In the genomic region with DNA sequence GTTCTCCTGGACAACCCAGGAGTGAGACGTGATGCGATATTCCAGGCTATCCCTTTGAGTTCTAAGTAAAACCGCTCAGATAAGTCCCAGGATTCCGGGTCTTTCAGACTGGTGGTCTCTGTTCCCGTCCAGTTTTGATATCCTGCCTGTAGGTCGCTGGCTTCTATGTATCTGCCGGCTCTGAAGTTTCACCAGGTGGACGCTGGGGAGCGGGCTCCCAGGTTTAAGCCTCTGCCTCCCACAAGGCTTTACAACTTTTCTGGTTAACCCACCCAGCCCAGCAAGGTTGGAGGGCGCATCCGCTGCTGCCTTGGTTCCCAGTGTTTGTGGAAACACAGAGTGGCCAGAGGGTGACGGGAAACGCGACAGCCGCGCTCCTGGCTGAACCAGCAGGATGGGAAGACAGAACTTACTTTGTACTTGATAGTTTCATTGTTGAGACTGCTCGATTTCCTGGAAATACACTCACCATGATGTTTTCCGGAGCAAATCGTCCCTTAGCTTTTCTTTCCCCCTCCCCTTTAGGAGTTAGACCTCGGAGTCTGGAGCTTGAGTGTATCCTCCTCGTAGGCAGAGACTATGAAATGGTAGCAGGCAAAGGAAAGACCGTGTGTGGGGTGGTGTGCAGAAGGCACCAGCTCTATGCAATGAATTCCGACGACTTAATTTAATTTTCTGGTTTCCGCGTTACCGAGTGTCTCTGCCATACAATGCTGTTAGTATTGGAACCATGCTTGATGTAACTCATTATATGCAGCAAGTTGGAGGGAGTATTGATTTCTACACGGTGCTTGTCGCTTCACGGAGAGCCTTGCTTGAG, we compare ENCODE assay signal across 8 mouse cellular contexts. TPM values are rescaled to one million over a fixed set of nuclear protein-coding genes. Genes with fewer than 3 reads are reported as not detected.
A peak's percentile ranks its signal among the peaks of the same experiment; 100 is the strongest.
DNase-seq lines count a peak whose midpoint lies in the region; ATAC-seq and TF ChIP-seq lines count a peak whose summit lies in the region.

No protein-coding gene starts in this region.

- peak overlapping the region; percentile 91 for H3K4me3 ChIP-seq in megakaryocyte, embryonic 14.5 days (replicated peaks)
- H3K4me3 ChIP-seq in embryonic facial prominence, embryonic 11.5 days (ENCODE audit: low read depth, low read length): peak overlapping the region; percentile 75
- H3K4me3 ChIP-seq in heart, embryonic 13.5 days: peak overlapping the region; percentile 74
- peak overlapping the region; percentile 90 for H3K4me3 ChIP-seq in kidney, embryonic 16.5 days (ENCODE audit: low read length)
- H3K4me3 ChIP-seq in lung, embryonic 14.5 days (ENCODE audit: low read depth, low read length): peak overlapping the region; percentile 75

- H3K27ac ChIP-seq in embryonic facial prominence, embryonic 11.5 days (replicated peaks; ENCODE audit: low read depth, low read length): 0 out of 2 replicates have a peak overlapping the region, but pooled peaks have one; percentile 85
- peak overlapping the region; percentile 93 for H3K27ac ChIP-seq in heart, embryonic 13.5 days (replicated peaks)
- H3K27ac ChIP-seq in kidney, embryonic 16.5 days (ENCODE audit: low read length): peak overlapping the region; percentile 97
- peak overlapping the region; percentile 98 for H3K27ac ChIP-seq in lung, embryonic 14.5 days (ENCODE audit: low read depth)

- peaks cover 49% of the 10 kb centered on the region for H3K27me3 ChIP-seq in megakaryocyte, embryonic 14.5 days (replicated peaks)
- H3K27me3 ChIP-seq in embryonic facial prominence, embryonic 11.5 days (ENCODE audit: control insufficient read depth, insufficient read depth, low read length): no peaks in the 10 kb centered on the region
- no peaks in the 10 kb centered on the region for H3K27me3 ChIP-seq in heart, embryonic 13.5 days (replicated peaks)
- H3K27me3 ChIP-seq in kidney, embryonic 16.5 days (ENCODE audit: insufficient read depth, low read length): no peaks in the 10 kb centered on the region
- H3K27me3 ChIP-seq in lung, embryonic 14.5 days (ENCODE audit: insufficient read depth, low read length): no peaks in the 10 kb centered on the region

- peak; percentile 69 for DNase-seq in embryonic facial prominence, embryonic 11.5 days (ENCODE audit: low spot score)
- peak; percentile 75 for DNase-seq in lung, embryonic 14.5 days
- DNase-seq in ovary, postnatal 36 days (ENCODE audit: low spot score): peak; percentile 24

- H3K4me1 ChIP-seq in megakaryocyte, embryonic 14.5 days: peaks cover 27% of the 10 kb centered on the region
- H3K4me1 ChIP-seq in embryonic facial prominence, embryonic 11.5 days (ENCODE audit: control insufficient read depth, insufficient read depth, low read length): no peaks in the 10 kb centered on the region
- peaks cover 32% of the 10 kb centered on the region for H3K4me1 ChIP-seq in heart, embryonic 13.5 days
- H3K4me1 ChIP-seq in kidney, embryonic 16.5 days (ENCODE audit: insufficient read depth, low read length): peaks cover 3% of the 10 kb centered on the region; the same call in 1 of the 2 replicates
- H3K4me1 ChIP-seq in lung, embryonic 14.5 days (ENCODE audit: insufficient read depth): no peaks in the 10 kb centered on the region

- no peaks in the 10 kb centered on the region for H3K36me3 ChIP-seq in megakaryocyte, embryonic 14.5 days (replicated peaks; ENCODE audit: low read length)
- no peaks in the 10 kb centered on the region for H3K36me3 ChIP-seq in embryonic facial prominence, embryonic 11.5 days (replicated peaks; ENCODE audit: control insufficient read depth, insufficient read depth, low read depth, low read length)
- no peaks in the 10 kb centered on the region for H3K36me3 ChIP-seq in heart, embryonic 13.5 days
- H3K36me3 ChIP-seq in kidney, embryonic 16.5 days (ENCODE audit: insufficient read depth, low read length): no peaks in the 10 kb centered on the region
- H3K36me3 ChIP-seq in lung, embryonic 14.5 days (ENCODE audit: insufficient read depth): no peaks in the 10 kb centered on the region

- peaks cover 3% of the 10 kb centered on the region; the same call in 1 of the 2 replicates for H3K9me3 ChIP-seq in megakaryocyte, embryonic 14.5 days
- H3K9me3 ChIP-seq in embryonic facial prominence, embryonic 11.5 days (replicated peaks; ENCODE audit: control insufficient read depth, low read length): no peaks in the 10 kb centered on the region
- no peaks in the 10 kb centered on the region for H3K9me3 ChIP-seq in heart, embryonic 13.5 days
- no peaks in the 10 kb centered on the region for H3K9me3 ChIP-seq in kidney, embryonic 16.5 days (ENCODE audit: low read length)
- no peaks in the 10 kb centered on the region for H3K9me3 ChIP-seq in lung, embryonic 14.5 days (ENCODE audit: low read depth, low read length)

- 2% methylated on average over 30 of the region's 30 CpGs for WGBS in embryonic facial prominence, embryonic 11.5 days
- WGBS in heart, embryonic 13.5 days: 4% methylated on average over 30 of the region's 30 CpGs
- WGBS in kidney, embryonic 16.5 days: 2% methylated on average over 30 of the region's 30 CpGs
- WGBS in lung, embryonic 14.5 days: 1% methylated on average over 30 of the region's 30 CpGs

- H3K9ac ChIP-seq in embryonic facial prominence, embryonic 11.5 days (replicated peaks; ENCODE audit: low read length): peak overlapping the region; percentile 93
- H3K9ac ChIP-seq in heart, embryonic 13.5 days: peak overlapping the region; percentile 94
- H3K9ac ChIP-seq in kidney, embryonic 16.5 days (replicated peaks; ENCODE audit: low read length): peak overlapping the region; percentile 92
- peak overlapping the region; percentile 85 for H3K9ac ChIP-seq in lung, embryonic 14.5 days

- peak; percentile 22; the same call in 1 of the 2 replicates for TF ChIP-seq CTCF in lung, embryonic 14.5 days (IDR thresholded peaks at IDR 0.05; ENCODE audit: low read depth)

- H3K4me2 ChIP-seq in embryonic facial prominence, embryonic 11.5 days (ENCODE audit: low read depth, low read length): peak overlapping the region; percentile 80
- peak overlapping the region; percentile 71 for H3K4me2 ChIP-seq in heart, embryonic 13.5 days
- H3K4me2 ChIP-seq in kidney, embryonic 16.5 days (replicated peaks; ENCODE audit: low read depth, low read length): peak overlapping the region; percentile 86
- H3K4me2 ChIP-seq in lung, embryonic 14.5 days: peak overlapping the region; percentile 68

- ATAC-seq in megakaryocyte, adult 5-6 weeks (ENCODE audit: poor library complexity, severe bottlenecking): no peak
- ATAC-seq in embryonic facial prominence, embryonic 11.5 days (replicated peaks; ENCODE audit: insufficient number of reproducible peaks, low FRiP score, low TSS enrichment, low read depth): no peak
- ATAC-seq in heart, embryonic 13.5 days (ENCODE audit: extremely low read depth, insufficient number of reproducible peaks, low FRiP score, low TSS enrichment): no peak
- peak; percentile 13; the same call in 1 of the 2 replicates for ATAC-seq in kidney, embryonic 16.5 days (ENCODE audit: low FRiP score, low TSS enrichment)
- ATAC-seq in lung, embryonic 14.5 days (ENCODE audit: insufficient read depth): 0 out of 2 replicates have a peak, but pooled peaks have one; percentile 10
- ATAC-seq in erythroid progenitor cell, adult 5-6 weeks (replicated peaks; ENCODE audit: low FRiP score, poor library complexity, severe bottlenecking): no peak

RNA-seq across cellular contexts. Expression of gene Ptprk, which starts 1.6 kb away (rescaled TPM):
- polyA plus RNA-seq in megakaryocyte, embryonic 14.5 days (2012; ENCODE audit: insufficient read depth, low replicate concordance): 0.16 TPM in 1 of 2 replicates, not detected in the other
- 0.25 TPM in 1 of 2 replicates, not detected in the other for total RNA-seq in megakaryocyte, adult 5-6 weeks (2015)
- not detected in 2 replicates for total RNA-seq in megakaryocyte, adult 5-6 weeks (2017)
- 22.3 and 27.6 TPM in 2 replicates for polyA plus RNA-seq in embryonic facial prominence, embryonic 11.5 days (2014; fragmentation: Nextera tagmentation; extraction: Ambion mirVana)
- polyA plus RNA-seq in heart, embryonic 13.5 days (2015; fragmentation: Nextera tagmentation; extraction: Ambion mirVana): 31.3 and 38.0 TPM in 2 replicates
- 34.7 and 41.4 TPM in 2 replicates for polyA plus RNA-seq in kidney, embryonic 16.5 days (2015; fragmentation: Nextera tagmentation; extraction: Ambion mirVana)
- polyA plus RNA-seq in lung, embryonic 14.5 days (2014; fragmentation: Nextera tagmentation; extraction: Ambion mirVana): 47.9 and 50.9 TPM in 2 replicates
- total RNA-seq in erythroid progenitor cell, adult 5-6 weeks (2015; ENCODE audit: low replicate concordance): 0.72 TPM in 1 of 2 replicates, not detected in the other
- 0.13 TPM in 1 of 2 replicates, not detected in the other for total RNA-seq in erythroid progenitor cell, adult 5-6 weeks (2017; ENCODE audit: low replicate concordance)

Comparison
In these comparisons a context has a peak if more than half of its experiments do, and no peak if none do; other contexts are left out.
1. ATAC-seq: peak in kidney, embryonic 16.5 days (single experiment) and lung, embryonic 14.5 days (single experiment); none in megakaryocyte, adult 5-6 weeks (single experiment), embryonic facial prominence, embryonic 11.5 days (single experiment), heart, embryonic 13.5 days (single experiment) and erythroid progenitor cell, adult 5-6 weeks (single experiment).
2. DNase-seq: peak in every context shown above with its lines; median percentile 75 in lung, embryonic 14.5 days; 69 in embryonic facial prominence, embryonic 11.5 days; 24 in ovary, postnatal 36 days.
3. RNA of gene Ptprk, which starts 1.6 kb away (polyA plus RNA-seq): 47.9 to 50.9 TPM in lung, embryonic 14.5 days, 34.7 to 41.4 TPM in kidney, embryonic 16.5 days, 31.3 to 38.0 TPM in heart, embryonic 13.5 days and 22.3 to 27.6 TPM in embryonic facial prominence, embryonic 11.5 days; 0.16 TPM in megakaryocyte, embryonic 14.5 days; every median in the first group is over 10 times any median in the second.
4. Peak in every context shown above with its lines, with median percentiles within 50 percentile points of each other: H3K4me3 ChIP-seq, H3K27ac ChIP-seq, H3K4me2 ChIP-seq and H3K9ac ChIP-seq.